Mouse (Mus musculus): ENCODE data around the gene Dkkl1.

- TF ChIP-seq POLR2A (IDR thresholded peaks at IDR 0.05; ENCODE audit: borderline replicate concordance, insufficient read depth, low read length) (no peak), CTCF (IDR thresholded peaks at IDR 0.05; ENCODE audit: borderline replicate concordance, insufficient read depth, low read depth, low read length) (no peak)
These were observed 29.3 kb downstream of the Dkkl1 start for GRCm38 (mm10) chr7:45182606-45183005.
